Mouse (Mus musculus) myocyte (in vitro differentiated cells): ENCODE data around the gene Mocs1.

Experiments
- E2F4 ChIP-seq: IDR thresholded peaks from one replicate; pipeline ENCODE4 v1.6.1; 2011; ENCODE audit warnings: mild to moderate bottlenecking, control low read depth, moderate library complexity; ENCODE audit not compliant: insufficient read depth
- MYOD1 ChIP-seq, 3 experiments: IDR thresholded peaks; one replicate each; pipeline ENCODE4 v1.6.1; 2011; ENCODE audit warnings: control low read depth in 2 of 3, low read depth in 2 of 3, mild to moderate bottlenecking in 2 of 3, moderate library complexity in 1 of 3; ENCODE audit not compliant: insufficient read length in 2 of 3, control insufficient read depth in 1 of 3
- POLR2A ChIP-seq: IDR thresholded peaks from one replicate; pipeline ENCODE4 v1.6.1; 2011; ENCODE audit warnings: low read depth, mild to moderate bottlenecking, control low read depth, moderate library complexity; ENCODE audit not compliant: insufficient read length
- POLR2AphosphoS2 ChIP-seq: IDR thresholded peaks from one replicate; pipeline ENCODE4 v1.6.1; 2011; ENCODE audit warnings: low read depth, control low read depth; ENCODE audit not compliant: insufficient read length
- TCF12 ChIP-seq: IDR thresholded peaks from one replicate; pipeline ENCODE4 v1.6.1; 2011; ENCODE audit warnings: mild to moderate bottlenecking, control low read depth; ENCODE audit not compliant: poor library complexity, insufficient read depth, severe bottlenecking
- TCF3 ChIP-seq: IDR thresholded peaks from one replicate; pipeline ENCODE4 v1.6.1; 2011; ENCODE audit warnings: low read depth, control low read depth; ENCODE audit not compliant: insufficient read length
- USF1 ChIP-seq: IDR thresholded peaks from one replicate; pipeline ENCODE4 v1.6.1; 2011; ENCODE audit warnings: low read depth, mild to moderate bottlenecking, control low read depth, moderate library complexity

DNA sequence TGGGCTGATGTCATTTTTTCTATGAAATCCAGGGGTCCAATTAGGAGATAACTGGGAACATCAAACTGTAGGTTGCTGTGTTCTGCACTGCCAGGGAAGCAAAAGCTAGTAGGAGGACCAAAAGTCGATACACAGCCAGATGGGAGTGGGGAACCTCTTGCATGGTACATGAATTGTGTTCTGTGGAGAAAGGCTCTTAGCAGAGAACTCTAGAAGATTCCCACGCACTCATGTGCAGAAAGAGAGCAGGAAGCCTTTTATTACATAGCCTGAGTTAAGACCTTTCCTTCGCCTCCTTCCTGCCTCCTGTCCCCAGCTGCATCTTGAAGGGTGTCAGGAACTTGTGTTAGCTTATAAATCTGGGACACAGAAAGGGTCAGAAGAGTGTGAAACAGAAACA, 53.7 kb downstream of the Mocs1 start:
- TF ChIP-seq POLR2A (no peak), TCF12 (no peak), USF1 (no peak), MYOD1 (IDR thresholded peaks at IDR 0.05; ENCODE audit: control insufficient read depth in 1 of 3, insufficient read length in 2 of 3, low read depth in 2 of 3) (no peak), POLR2AphosphoS2 (no peak), E2F4 (no peak), TCF3 (no peak)
